8 mouse cellular contexts compared by ENCODE assay signal in the genomic region with DNA sequence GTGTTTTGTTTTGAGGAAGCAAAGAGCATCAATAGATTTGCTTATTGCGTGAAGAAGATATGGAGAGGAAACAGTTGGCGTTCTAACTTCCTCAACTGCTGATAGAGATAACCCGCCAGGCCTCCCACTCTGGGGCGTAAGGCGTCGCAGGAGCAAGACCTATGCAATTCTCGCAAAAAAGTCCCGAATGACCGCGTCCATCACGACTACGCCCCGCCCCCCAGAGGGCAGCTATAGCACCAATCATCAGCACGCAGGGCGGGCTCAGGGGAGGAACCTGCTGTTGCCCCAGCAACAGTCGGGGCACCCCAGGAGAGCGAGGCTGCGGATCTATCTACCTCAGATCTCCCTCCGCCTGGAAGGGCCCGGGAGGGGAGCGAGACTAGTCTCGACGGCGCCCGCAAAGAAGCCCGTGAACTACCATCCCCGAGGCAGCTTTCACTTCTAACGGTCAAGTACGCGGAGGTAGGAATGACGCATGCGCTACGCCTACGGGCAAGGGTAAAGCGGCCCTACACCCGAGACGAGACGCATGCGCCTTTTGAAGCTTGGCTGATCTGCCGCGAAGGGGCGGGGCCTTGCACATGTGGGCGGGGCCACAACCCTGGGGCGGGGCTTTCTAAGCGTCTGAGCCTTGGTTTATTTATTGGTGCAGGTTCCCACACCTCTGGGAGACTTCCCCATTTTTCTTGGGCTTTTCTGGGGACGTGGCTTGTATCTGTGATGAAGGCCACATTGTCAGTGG. TPM values are rescaled to one million over a fixed set of nuclear protein-coding genes. Genes with fewer than 3 reads are reported as not detected.
DNase-seq lines count a peak whose midpoint lies in the region; ATAC-seq lines count a peak whose summit lies in the region.

A gene (plus strand): TSS at position 267 of the 745 bp plus-strand sequence.

- peaks cover 22% of the 10 kb centered on the region for H3K4me1 ChIP-seq in hindbrain, embryonic 13.5 days (replicated peaks)

- peak within 1 kb of the TSS; percentile 61 for H3K4me2 ChIP-seq in hindbrain, embryonic 13.5 days

- peaks cover 36% of the 10 kb centered on the region for H3K27me3 ChIP-seq in hindbrain, embryonic 13.5 days

- peak; percentile 93 for ATAC-seq in hindbrain, embryonic 13.5 days (ENCODE audit: low FRiP score)

- peak within 1 kb of the TSS; percentile 95 for H3K27ac ChIP-seq in hindbrain, embryonic 13.5 days

- WGBS in hindbrain, embryonic 13.5 days: under 1% methylated on average over 46 of the region's 46 CpGs

- peak within 1 kb of the TSS; percentile 76 for H3K9ac ChIP-seq in hindbrain, embryonic 13.5 days

- peaks cover 6% of the 10 kb centered on the region; the same call in 1 of the 2 replicates for H3K36me3 ChIP-seq in hindbrain, embryonic 13.5 days

- no peaks in the 10 kb centered on the region for H3K9me3 ChIP-seq in hindbrain, embryonic 13.5 days

- DNase-seq in NIH3T3 (ENCODE audit: low read depth): peak; percentile 97
- peak; percentile 98 for DNase-seq in cerebellum, postnatal 10 days
- DNase-seq in frontal cortex, postnatal 14 days (ENCODE audit: low spot score in 2 of 2): peak; percentile 93 to 95
- DNase-seq in layer of hippocampus, postnatal 25 days (ENCODE audit: extremely low spot score in 1 of 2, low spot score in 1 of 2): peak; percentile 89 to 96
- peak; percentile 96 for DNase-seq in lung, postnatal 25 days (ENCODE audit: low spot score)
- peak; percentile 97 for DNase-seq in retina, embryonic 14.5 days (ENCODE audit: low spot score)
- peak; percentile 99 for DNase-seq in thymus, postnatal 4 days

- H3K4me3 ChIP-seq in hindbrain, embryonic 13.5 days: peak within 1 kb of the TSS; percentile 58

RNA-seq across cellular contexts. Expression of the gene that starts here (rescaled TPM):
- polyA plus RNA-seq in hindbrain, embryonic 13.5 days (2015; fragmentation: Nextera tagmentation; extraction: Ambion mirVana): 40.0 and 41.5 TPM in 2 replicates
- 10 to 100 TPM; 25.2 to 25.7 TPM for total RNA-seq in layer of hippocampus, postnatal 25 days (2021)

Comparison
In these comparisons a context has a peak if more than half of its experiments do, and no peak if none do; other contexts are left out.
1. Peak in every context shown above with its lines: DNase-seq, ATAC-seq, H3K4me3 ChIP-seq and H3K27ac ChIP-seq.